Mouse (Mus musculus) regulatory T cell (primary cell): ENCODE data around the gene Gm20498.

Source experiments
- in situ Hi-C: fragments of 300-600 bp; cut with MboI, MseI; formaldehyde crosslinking; loops from one replicate; pipeline ENCODE4 v1.15.1; 2025; ENCODE audit warnings: high pct_unique_total_duplicates

Gene Gm20498

DNA sequence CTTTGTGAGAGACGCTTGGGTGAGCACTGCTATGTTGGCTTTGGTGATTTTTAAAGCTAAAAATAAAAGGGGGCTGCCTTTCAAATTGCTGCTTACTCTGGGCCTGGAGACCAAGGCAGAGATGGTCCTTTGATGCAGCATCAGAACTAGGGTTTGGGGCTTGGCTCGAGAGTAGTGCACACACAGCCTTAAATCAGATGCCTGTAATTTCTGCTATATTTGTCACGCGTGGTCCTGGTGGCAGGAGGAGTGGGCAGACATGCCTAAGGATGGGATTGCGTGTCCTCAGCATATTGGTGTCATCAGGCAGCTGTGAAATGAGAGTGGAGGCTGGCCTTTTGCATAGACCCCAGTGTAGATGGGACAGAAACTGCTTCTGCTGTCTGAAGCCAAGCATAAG, 198.9 kb downstream of the Gm20498 start:
- in situ Hi-C loops = no loop called here

DNA sequence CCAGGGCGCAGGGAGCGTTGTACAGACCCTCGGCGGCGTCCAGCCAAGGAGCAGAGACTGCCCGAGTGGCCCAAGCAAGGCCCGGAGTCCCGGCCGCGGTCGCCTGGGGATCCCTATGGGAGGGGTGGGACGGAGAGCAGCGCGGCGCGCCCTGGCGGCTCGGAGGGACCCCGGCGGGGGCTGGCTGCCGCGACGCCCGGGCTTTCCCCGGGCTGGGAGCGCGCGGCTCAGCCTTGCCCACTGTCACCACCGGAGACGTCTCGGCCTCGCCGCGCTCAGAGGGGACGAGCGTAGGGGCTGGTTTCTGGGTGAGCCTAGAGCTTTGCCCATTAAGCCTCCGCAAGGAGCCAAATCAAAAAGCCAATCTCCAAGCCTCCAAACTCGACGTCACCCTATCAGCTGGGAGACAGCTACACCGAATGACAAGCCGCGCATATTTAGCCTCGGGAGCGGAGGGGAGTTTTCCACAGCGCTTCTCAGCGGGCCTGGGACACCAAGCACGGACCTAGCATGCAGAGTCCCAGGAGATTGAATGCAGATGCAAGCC, 199.8 kb downstream of the Gm20498 start, which contains the start of gene Slc8a3:
TSS of gene Slc8a3 (minus strand) at position 306 of the 547 bp plus-strand sequence.
- in situ Hi-C loops = no loop called here

DNA sequence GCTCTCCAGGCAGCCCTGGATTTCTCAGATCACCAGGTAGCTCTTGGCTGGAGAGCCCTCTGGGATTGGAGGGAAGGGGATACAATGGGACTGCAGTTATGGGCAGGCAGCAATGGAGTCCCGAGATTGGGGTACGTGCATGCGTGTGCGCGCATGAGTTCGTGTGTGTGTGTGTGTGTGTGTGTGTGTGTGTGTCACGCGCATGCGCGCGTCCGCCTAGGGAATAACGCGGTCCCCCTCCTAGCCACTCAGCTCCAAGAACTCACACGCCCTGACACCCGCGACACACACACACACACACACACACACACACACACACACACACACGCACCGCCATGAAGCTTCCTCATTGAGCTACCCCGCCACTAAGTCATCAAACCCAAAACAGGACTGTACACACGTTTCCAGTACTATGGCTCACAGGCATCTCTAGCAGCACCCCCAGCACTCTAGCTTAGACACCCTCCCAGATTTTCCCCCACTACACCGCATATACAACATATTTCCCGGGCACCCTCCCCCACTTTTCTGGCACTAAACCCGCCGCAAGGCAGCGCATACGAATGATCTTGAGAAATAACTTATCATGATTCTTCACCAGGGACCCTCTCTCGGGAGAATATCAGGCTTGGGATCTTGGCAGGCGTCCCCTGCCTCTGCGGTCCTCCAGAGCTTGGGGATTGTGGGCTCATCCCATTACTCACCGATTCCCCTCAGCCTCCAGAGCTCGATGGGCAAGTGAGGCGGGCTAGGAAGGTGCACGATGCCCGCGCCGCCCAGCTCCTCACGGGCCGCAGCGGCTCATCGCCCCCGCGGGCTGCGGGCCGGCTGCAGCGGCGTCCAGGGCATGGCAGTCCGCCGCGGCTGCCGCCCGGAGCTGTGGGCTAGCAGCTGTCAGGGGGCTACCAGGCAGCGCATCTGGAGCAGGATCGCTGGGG, 200.5 kb downstream of the Gm20498 start:
- in situ Hi-C loops = no loop called here

- in situ Hi-C loops = no loop called here
Measured at GRCm38 (mm10) chr12:81331046-81331638, 201.6 kb downstream of the Gm20498 start.

DNA sequence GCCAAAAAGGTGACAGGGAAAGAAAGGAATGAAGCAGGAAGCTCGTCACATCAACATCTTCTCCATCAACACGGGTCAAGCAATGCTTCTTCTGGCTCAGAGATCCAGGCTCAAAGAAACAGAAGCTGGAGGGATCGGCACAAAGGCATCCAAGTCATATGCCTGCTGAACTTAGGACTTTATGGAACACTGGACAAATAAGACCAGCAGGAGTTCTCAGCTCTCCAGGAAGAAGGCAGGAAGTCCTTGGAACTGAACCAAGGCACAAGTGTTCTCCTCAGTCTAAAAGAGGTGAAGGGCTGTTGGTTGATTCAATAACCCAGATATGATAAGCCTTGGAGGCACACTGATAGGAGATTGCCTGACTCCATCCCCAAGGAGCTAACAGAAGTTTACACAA, 207.7 kb downstream of the Gm20498 start:
- in situ Hi-C loops = loop anchor here (10.0 kb wide), 1 partner anchor 1400 kb away; no protein-coding TSS in a partner anchor

DNA sequence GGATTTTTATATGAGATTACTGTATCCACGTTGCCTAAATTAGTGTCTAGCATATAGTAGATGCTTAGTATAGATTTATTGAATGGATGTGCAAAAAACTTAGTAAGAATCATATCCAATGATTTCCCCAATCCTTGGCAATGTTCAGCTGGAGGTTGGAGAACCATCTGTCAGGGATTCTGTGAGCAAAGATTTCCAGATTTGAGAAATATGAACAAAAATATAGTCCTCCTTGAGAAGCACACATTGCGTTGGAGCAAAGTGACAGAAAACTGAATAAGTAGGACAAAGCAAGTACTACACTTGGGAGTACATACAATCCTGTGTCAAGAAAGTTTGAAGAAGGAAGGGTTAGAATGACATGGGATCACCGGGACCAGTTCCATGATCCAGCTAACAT, 208.6 kb downstream of the Gm20498 start:
- in situ Hi-C loops = loop anchor here (10.0 kb wide), 1 partner anchor 1401 kb away; no protein-coding TSS in a partner anchor

- in situ Hi-C loops = loop anchor here (10.0 kb wide), 1 partner anchor 1404 kb away; no protein-coding TSS in a partner anchor
Measured at GRCm38 (mm10) chr12:81321021-81321420, 211.7 kb downstream of the Gm20498 start.

- in situ Hi-C loops = no loop called here
Measured at GRCm38 (mm10) chr12:81317811-81318210, 214.9 kb downstream of the Gm20498 start.

GRCm38 (mm10) chr12:81315953-81316352, 216.8 kb downstream of the Gm20498 start:
- in situ Hi-C loops = no loop called here
